Mouse (Mus musculus) Patski (cell line): Measurements from ENCODE around the gene Pdgfa. TPM values are rescaled to one million over a fixed set of nuclear protein-coding genes. Genes with fewer than 3 reads are reported as not detected.

Source experiments
- ATAC-seq: fragments of 100-300 bp; one replicate; pipeline ENCODE4 v1.8.0; 2021
- CTCF ChIA-PET: fragments of 350-600 bp; sonication (Branson Sonifier 250); formaldehyde crosslinking; loops from one replicate; lab custom pipeline; 2022; ENCODE audit warnings: inconsistent platforms; lab: Charles Lee
- POLR2A ChIA-PET: fragments of 350-600 bp; sonication (Branson Sonifier 250); formaldehyde crosslinking; loops from one replicate; lab custom pipeline; 2022; ENCODE audit warnings: antibody characterized with exemption, inconsistent platforms; lab: Charles Lee
- DNase-seq: peaks from one replicate; pipeline ENCODE4 v3.0.0-alpha.2; 2011; ENCODE audit warnings: low read depth, low spot score
- H3K27me3 ChIP-seq: fragments of 371-371 bp; one replicate; pipeline ENCODE4 v1.5.1; 2021
- CTCF ChIP-seq: fragments of 100-300 bp; IDR thresholded peaks from one replicate; pipeline ENCODE4 v1.5.1; 2021
- in situ Hi-C: fragments of 300-500 bp; cut with MboI; formaldehyde crosslinking; loops from 3 replicates; pipeline ENCODE4 v1.11.1; 2018; ENCODE audit warnings: low pct_unique_long_range_greater_than_20kb, mixed read lengths
- polyA plus RNA-seq: library from polyadenylated mRNA; unstranded; gene quantifications from one replicate; pipeline ENCODE4 v1.2.3, GENCODE M21; 2021

Pdgfa gene
- polyA plus RNA-seq, 1 experiment from 2014 or later = 35.4 TPM

- CTCF ChIA-PET = interaction anchor here (0.9 to 2.0 kb wide), 3 partner anchors 10 to 24 kb away, joined by 3 to 6 read pairs (median 5); no protein-coding TSS in a partner anchor
- no peaks in the 10 kb centered on the region for H3K27me3 ChIP-seq
- in situ Hi-C loops = no loop called here
- TF ChIP-seq CTCF = no peak
- ATAC-seq (no peak), DNase-seq (no peak)
- POLR2A ChIA-PET = interaction anchor here (0.8 to 1.7 kb wide), 4 partner anchors 10 to 28 kb away, joined by 3 to 5 read pairs (median 4); no protein-coding TSS in a partner anchor
Observed at GRCm38 (mm10) chr5:138966033-138966724, 31.0 kb downstream of the Pdgfa start.

GRCm38 (mm10) chr5:138965590-138965989, 31.6 kb downstream of the Pdgfa start:
- H3K27me3 ChIP-seq = no peaks in the 10 kb centered on the region
- in situ Hi-C loops = no loop called here
- TF ChIP-seq CTCF = no peak
- CTCF ChIA-PET = interaction anchor here (0.9 to 1.7 kb wide), 2 partner anchors 9 to 25 kb away, joined by 3 to 6 read pairs; no protein-coding TSS in a partner anchor
- no peak for DNase-seq
- ATAC-seq = no peak
- POLR2A ChIA-PET = interaction anchor here (0.6 to 1.2 kb wide), 2 partner anchors 23 to 29 kb away, joined by 3 to 4 read pairs; no protein-coding TSS in a partner anchor

GRCm38 (mm10) chr5:138956427-138956833, 40.7 kb downstream of the Pdgfa start:
- CTCF ChIA-PET = interaction anchor here (1.1 to 1.3 kb wide), 2 partner anchors 10 to 36 kb away, joined by 3 to 6 read pairs; no protein-coding TSS in a partner anchor
- in situ Hi-C loops = no loop called here

GRCm38 (mm10) chr5:138953986-138954385, 43.2 kb downstream of the Pdgfa start:
- TF ChIP-seq CTCF = no peak
- ATAC-seq = no peak
- POLR2A ChIA-PET = interaction anchor here (0.6 to 1.2 kb wide), 3 partner anchors 14 to 110 kb away, joined by 3 read pairs; no protein-coding TSS in a partner anchor
- DNase-seq = no peak
- in situ Hi-C loops = no loop called here
- no peaks in the 10 kb centered on the region for H3K27me3 ChIP-seq
- CTCF ChIA-PET = interaction anchor here (0.8 to 1.5 kb wide), 2 partner anchors 27 to 83 kb away, joined by 3 read pairs; no protein-coding TSS in a partner anchor

More at GRCm38 (mm10) chr5:138956427-138956833, 40.7 kb downstream of the Pdgfa start:
- no peak for TF ChIP-seq CTCF
- no peaks in the 10 kb centered on the region for H3K27me3 ChIP-seq
- POLR2A ChIA-PET = interaction anchor here (1.1 to 1.2 kb wide), 4 partner anchors 10 to 37 kb away, joined by 3 to 5 read pairs (median 4); no protein-coding TSS in a partner anchor
- ATAC-seq (peak; percentile 67), DNase-seq (no peak)

- H3K27me3 ChIP-seq = no peaks in the 10 kb centered on the region
- in situ Hi-C loops = no loop called here
- TF ChIP-seq CTCF = no peak
- ATAC-seq (no peak), DNase-seq (no peak)
- CTCF ChIA-PET = interaction anchor here (1.2 to 2.2 kb wide), 3 partner anchors 10 to 52 kb away, joined by 4 to 5 read pairs (median 5); no protein-coding TSS in a partner anchor
- POLR2A ChIA-PET = interaction anchor here (1.2 kb wide), 1 partner anchor 14 kb away, joined by 3 read pairs; no protein-coding TSS in a partner anchor
Observed at GRCm38 (mm10) chr5:138952969-138953368, 44.2 kb downstream of the Pdgfa start.

DNA sequence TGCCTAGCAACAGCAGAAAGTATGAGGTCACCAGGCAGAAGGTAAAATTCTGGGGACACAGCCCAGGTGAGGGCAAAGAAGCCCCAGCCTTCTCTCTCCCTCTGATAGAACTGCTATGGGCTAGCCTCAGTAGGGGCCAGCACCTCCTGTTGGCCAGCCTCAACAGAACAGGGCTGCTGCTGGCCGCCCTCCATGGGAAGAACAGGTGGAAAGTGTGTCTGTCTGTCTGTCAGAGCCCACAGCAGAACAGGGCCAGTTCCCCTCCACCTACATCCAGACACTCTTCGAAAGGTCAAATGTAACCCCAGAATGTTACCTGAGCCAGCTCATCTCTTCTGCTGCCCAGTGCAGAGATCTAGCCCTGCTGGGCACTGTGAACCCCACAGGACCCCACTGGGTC, 45.9 kb downstream of the Pdgfa start:
- DNase-seq (no peak), ATAC-seq (no peak)
- CTCF ChIA-PET = interaction anchor here (1.4 to 2.2 kb wide), 3 partner anchors 16 to 51 kb away, joined by 4 to 5 read pairs (median 5); no protein-coding TSS in a partner anchor
- no peak for TF ChIP-seq CTCF
- in situ Hi-C loops = no loop called here
- POLR2A ChIA-PET = no interaction called here
- no peaks in the 10 kb centered on the region for H3K27me3 ChIP-seq

- in situ Hi-C loops = no loop called here
- no peak for TF ChIP-seq CTCF
- CTCF ChIA-PET = interaction anchor here (0.9 to 1.7 kb wide), 2 partner anchors 9 to 28 kb away, joined by 3 to 5 read pairs; no protein-coding TSS in a partner anchor
- POLR2A ChIA-PET = interaction anchor here (0.6 to 1.3 kb wide), 3 partner anchors 9 to 66 kb away, joined by 4 read pairs; no protein-coding TSS in a partner anchor
- no peak for ATAC-seq
- no peak for DNase-seq
- H3K27me3 ChIP-seq = no peaks in the 10 kb centered on the region
Observed at GRCm38 (mm10) chr5:138949165-138949564, 48.0 kb downstream of the Pdgfa start.

DNA sequence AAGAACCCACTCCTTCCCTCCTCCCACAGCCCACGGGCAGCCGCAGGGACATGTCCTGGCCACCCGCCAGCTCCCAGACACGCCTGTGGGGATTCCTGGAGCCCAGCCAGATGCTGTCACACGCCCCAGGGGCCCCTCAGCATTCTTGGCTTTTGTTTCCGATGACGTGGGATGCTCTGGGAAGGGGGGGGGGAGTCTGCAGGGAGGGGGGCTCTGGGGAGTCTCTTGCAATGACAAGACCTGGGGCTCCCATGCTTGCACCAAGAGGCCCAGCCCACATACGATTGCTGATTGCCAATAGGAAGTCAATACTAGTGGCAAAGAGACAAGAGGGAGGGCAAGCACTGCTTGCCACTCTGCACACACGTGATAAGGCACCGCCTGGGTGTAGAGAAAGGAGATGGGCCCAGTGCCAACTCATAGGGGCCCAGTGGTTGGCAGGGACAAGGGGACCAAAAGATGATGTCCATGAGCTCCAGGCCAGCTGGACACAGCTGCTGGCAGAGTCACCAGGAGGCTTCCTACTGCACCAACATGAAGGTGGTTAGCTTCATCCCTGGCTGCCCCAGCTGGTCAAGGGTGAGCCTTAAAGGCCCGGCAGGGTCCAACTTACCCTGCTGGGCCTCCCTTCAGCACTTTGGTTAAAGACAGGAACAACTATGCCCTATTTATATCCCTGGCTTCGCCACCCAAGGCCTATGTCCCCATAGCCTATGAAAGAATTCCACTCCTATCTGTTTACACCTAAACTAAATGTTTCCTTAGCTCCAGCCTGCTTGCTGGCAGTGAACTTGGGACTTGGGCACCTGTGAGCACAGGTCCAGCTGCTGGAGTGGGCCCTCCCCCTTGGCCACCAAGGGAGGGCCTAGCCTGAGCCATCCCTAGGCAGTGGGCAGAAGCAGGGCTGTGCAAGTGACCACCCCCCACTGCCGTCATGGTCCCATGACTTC, 48.9 kb downstream of the Pdgfa start:
- ATAC-seq = no peak
- no peaks in the 10 kb centered on the region for H3K27me3 ChIP-seq
- no peak for TF ChIP-seq CTCF
- ChIA-PET POLR2A (interaction anchor here (0.6 to 1.0 kb wide), 4 partner anchors 10 to 193 kb away, joined by 3 to 4 read pairs (median 4); no protein-coding TSS in a partner anchor), CTCF (interaction anchor here (0.9 to 1.3 kb wide), 4 partner anchors 10 to 42 kb away, joined by 3 read pairs; no protein-coding TSS in a partner anchor)
- DNase-seq = no peak
- in situ Hi-C loops = no loop called here

DNA sequence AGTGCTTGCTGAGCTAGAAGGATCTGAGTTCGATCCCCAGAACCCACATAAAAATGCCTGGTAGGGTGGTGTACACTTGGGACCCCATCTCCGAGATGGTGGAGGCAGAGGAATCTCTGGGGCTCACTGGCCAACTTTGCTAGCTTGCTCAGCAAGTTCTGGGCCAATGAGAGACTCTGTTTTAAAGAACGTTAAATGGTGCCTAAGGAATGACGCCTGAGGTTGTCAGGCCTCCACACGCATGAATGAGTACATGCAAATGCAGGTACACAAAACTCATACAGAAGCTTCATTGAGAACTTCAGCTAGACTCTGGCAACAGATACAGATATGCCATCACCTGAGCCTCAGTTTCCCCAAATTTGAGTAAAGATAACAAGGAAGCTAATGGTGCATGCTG, 49.7 kb downstream of the Pdgfa start:
- CTCF ChIA-PET = interaction anchor here (1.0 to 1.3 kb wide), 3 partner anchors 11 to 43 kb away, joined by 3 read pairs; no protein-coding TSS in a partner anchor
- in situ Hi-C loops = no loop called here
- no peak for DNase-seq

More for the DNA sequence above, 49.7 kb downstream of the Pdgfa start:
- no peaks in the 10 kb centered on the region for H3K27me3 ChIP-seq
- POLR2A ChIA-PET = interaction anchor here (1.0 kb wide), 2 partner anchors 45 to 194 kb away, joined by 3 to 4 read pairs; no protein-coding TSS in a partner anchor
- no peak for TF ChIP-seq CTCF
- ATAC-seq = no peak
